Mouse (Mus musculus) midbrain, embryonic 11.5 days (tissue): ENCODE results near the gene Saa4. TPM values are rescaled to one million over a fixed set of nuclear protein-coding genes. Genes with fewer than 3 reads are reported as not detected.
"Not testable (repeated sequence)": the region's sequence is repeated elsewhere in the genome, so short reads cannot be mapped to it uniquely, and the experiment has no call there.

Experiments used
- ATAC-seq: fragments of 200-750 bp; cut with Nextera tagmentation; 2 replicates; pipeline ENCODE4 v1.8.0; 2017; ENCODE audit warnings: moderate TSS enrichment, moderate library complexity; ENCODE audit not compliant: low FRiP score
- DNase-seq: peaks from one replicate; pipeline ENCODE4 v3.0.0; 2015; ENCODE audit warnings: low spot score; ENCODE audit errors: missing footprints
- H3K27ac ChIP-seq: fragments of 300-500 bp; sonication (generic); 2 replicates; pipeline ENCODE4 v1.5.1; 2014; ENCODE audit warnings: low read depth, low read length
- H3K27me3 ChIP-seq: fragments of 300-500 bp; sonication (generic); 2 replicates; pipeline ENCODE4 v1.6.1; 2014; ENCODE audit warnings: mild to moderate bottlenecking, low read length, moderate library complexity, mixed read lengths; ENCODE audit not compliant: control insufficient read depth, insufficient read depth
- H3K36me3 ChIP-seq: fragments of 300-500 bp; sonication (generic); 2 replicates; pipeline ENCODE4 v1.6.1; 2014; ENCODE audit warnings: mild to moderate bottlenecking, low read length, moderate library complexity, mixed read lengths; ENCODE audit not compliant: control insufficient read depth, insufficient read depth
- H3K4me1 ChIP-seq: fragments of 300-500 bp; sonication (generic); 2 replicates; pipeline ENCODE4 v1.6.1; 2014; ENCODE audit warnings: low read length; ENCODE audit not compliant: control insufficient read depth, insufficient read depth
- H3K4me2 ChIP-seq: fragments of 300-500 bp; sonication (generic); 2 replicates; pipeline ENCODE4 v1.6.1; 2014; ENCODE audit warnings: mild to moderate bottlenecking, moderate library complexity
- H3K4me3 ChIP-seq: fragments of 300-500 bp; sonication (generic); 2 replicates; pipeline ENCODE4 v1.5.1; 2014; ENCODE audit warnings: low read depth, low read length
- H3K9ac ChIP-seq: fragments of 300-500 bp; sonication (generic); 2 replicates; pipeline ENCODE4 v1.6.1; 2014; ENCODE audit warnings: low read length
- H3K9me3 ChIP-seq: fragments of 300-500 bp; sonication (generic); 2 replicates; pipeline ENCODE4 v1.6.1; 2016; ENCODE audit warnings: low read length; ENCODE audit not compliant: control insufficient read depth
- WGBS: fragments of 180-500 bp; shearing (Covaris S2); extraction: QIAGEN DNeasy Blood & Tissue Kit; methylation state at CpG from one replicate; pipeline ENCODE4 v1.1.7; 2014; 5-methylcytosine and 5-hydroxymethylcytosine counted together
- polyA plus RNA-seq: library from polyadenylated mRNA; unstranded; fragments of >200 nt; fragmentation: Nextera tagmentation; extraction: Ambion mirVana; gene quantifications from 2 replicates; pipeline ENCODE4 v1.2.1, GENCODE M21; 2014

The Saa4 gene
- polyA plus RNA-seq, 1 experiment from 2014 or later = not detected

DNA sequence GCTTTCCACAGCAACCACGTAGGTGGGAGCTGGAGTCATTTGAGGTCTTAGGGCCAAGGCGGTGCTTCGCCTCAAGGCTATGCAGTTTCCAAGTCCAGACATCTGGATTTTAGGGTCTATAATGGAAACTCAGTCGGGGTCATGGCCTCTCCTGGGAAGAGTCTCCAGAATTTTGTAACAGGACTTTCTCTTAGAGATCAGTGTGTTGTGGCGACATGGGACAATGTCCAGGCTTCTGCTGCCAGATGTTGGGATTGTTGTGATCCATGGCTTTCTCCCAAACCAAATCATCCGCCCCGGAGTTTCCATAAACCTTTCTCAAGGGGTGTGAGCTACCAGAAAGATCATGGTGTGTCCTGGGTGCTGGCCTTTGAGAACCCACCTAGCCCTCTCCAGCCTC is 14.0 kb upstream of the Saa4 start:
- no peak for ATAC-seq
- no peak overlapping the region for H3K4me3 ChIP-seq
- no peaks in the 10 kb centered on the region for H3K36me3 ChIP-seq
- H3K9ac ChIP-seq = no peak overlapping the region
- no peak overlapping the region for H3K4me2 ChIP-seq
- whole genome bisulfite sequencing = 89% methylated on average over 7 of the region's 7 CpGs
- no peak for DNase-seq
- H3K9me3 ChIP-seq = no peaks in the 10 kb centered on the region
- no peak overlapping the region for H3K27ac ChIP-seq
- no peaks in the 10 kb centered on the region for H3K27me3 ChIP-seq
- H3K4me1 ChIP-seq = no peaks in the 10 kb centered on the region

DNA sequence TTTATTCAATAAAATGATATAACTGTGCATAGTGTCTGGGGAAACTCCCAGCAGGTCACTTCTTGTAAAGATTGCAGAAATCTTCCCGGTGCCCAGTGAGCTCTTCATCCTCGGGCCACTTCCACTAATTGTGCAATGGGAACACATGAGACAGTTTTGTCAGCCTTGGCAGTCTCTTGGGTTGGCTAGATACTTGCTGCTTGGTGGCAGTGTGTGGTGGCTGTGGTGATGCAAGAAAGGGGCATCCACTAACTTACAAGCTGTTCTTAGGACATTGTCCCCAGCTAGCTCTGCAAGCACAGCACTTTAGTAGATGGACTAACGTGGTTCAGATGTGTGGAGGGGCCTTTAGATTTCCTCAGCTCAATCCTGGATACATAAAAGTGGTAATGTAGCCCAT is 13.4 kb upstream of the Saa4 start:
- H3K4me2 ChIP-seq = no peak overlapping the region
- ATAC-seq = no peak
- H3K27me3 ChIP-seq = no peaks in the 10 kb centered on the region
- no peaks in the 10 kb centered on the region for H3K9me3 ChIP-seq
- no peaks in the 10 kb centered on the region for H3K36me3 ChIP-seq
- H3K4me1 ChIP-seq = no peaks in the 10 kb centered on the region
- H3K9ac ChIP-seq = no peak overlapping the region
- WGBS = 87% methylated on average over 3 of the region's 3 CpGs
- no peak overlapping the region for H3K27ac ChIP-seq
- H3K4me3 ChIP-seq = no peak overlapping the region
- no peak for DNase-seq

DNA sequence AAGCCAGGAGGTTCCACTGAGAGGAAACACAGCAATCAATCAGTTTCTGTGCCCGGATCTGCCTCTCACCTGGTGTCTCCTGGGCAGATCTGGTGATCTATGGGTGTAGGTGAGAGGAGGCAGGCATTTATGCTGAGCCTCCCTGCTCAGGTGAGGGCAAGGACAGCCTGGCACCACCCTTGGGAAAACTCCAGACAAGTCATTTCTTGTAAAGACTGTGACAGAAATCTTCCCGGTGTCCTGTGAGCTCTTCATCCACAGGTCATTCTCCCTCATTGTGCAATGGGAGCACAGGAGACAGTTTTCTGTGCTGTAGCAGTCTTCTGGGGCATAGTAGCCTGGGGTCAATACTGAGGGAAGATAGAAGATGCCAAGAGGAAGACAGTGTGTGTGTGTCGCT is 10.5 kb upstream of the Saa4 start, which contains the start of gene Saa1:
Gene Saa1 (minus strand): TSS at position 101 of the 400 bp plus-strand sequence.
- H3K27ac ChIP-seq, H3K27me3 ChIP-seq, H3K9me3 ChIP-seq, H3K4me2 ChIP-seq, H3K4me3 ChIP-seq, H3K4me1 ChIP-seq, ATAC-seq, H3K36me3 ChIP-seq, H3K9ac ChIP-seq, DNase-seq: not testable (repeated sequence)
- WGBS = 83% methylated on average over 3 of the region's 3 CpGs

DNA sequence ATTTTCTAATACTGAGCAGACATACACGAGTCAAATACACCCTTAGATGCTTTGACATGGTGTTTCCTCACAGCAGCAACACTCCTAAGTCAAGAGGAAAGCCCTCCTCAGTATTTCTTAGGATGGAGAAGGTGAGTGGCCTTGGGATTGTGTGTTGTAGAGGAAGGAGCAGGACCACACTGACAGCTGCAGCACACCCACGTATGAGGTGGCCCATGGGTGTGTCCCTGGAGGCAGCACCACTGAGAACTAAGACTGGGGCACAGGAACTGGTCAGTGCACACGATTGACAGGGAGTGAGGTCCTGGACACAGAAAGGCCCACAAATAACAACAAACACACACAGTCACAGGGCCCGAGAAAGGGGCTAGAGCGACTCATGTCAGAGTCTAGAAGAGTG is 7.6 kb upstream of the Saa4 start:
- H3K4me1 ChIP-seq, H3K27me3 ChIP-seq, H3K9me3 ChIP-seq, H3K4me3 ChIP-seq, H3K27ac ChIP-seq, H3K36me3 ChIP-seq, H3K4me2 ChIP-seq, DNase-seq, H3K9ac ChIP-seq, ATAC-seq: not testable (repeated sequence)
- 83% methylated on average over 5 of the region's 5 CpGs for WGBS

DNA sequence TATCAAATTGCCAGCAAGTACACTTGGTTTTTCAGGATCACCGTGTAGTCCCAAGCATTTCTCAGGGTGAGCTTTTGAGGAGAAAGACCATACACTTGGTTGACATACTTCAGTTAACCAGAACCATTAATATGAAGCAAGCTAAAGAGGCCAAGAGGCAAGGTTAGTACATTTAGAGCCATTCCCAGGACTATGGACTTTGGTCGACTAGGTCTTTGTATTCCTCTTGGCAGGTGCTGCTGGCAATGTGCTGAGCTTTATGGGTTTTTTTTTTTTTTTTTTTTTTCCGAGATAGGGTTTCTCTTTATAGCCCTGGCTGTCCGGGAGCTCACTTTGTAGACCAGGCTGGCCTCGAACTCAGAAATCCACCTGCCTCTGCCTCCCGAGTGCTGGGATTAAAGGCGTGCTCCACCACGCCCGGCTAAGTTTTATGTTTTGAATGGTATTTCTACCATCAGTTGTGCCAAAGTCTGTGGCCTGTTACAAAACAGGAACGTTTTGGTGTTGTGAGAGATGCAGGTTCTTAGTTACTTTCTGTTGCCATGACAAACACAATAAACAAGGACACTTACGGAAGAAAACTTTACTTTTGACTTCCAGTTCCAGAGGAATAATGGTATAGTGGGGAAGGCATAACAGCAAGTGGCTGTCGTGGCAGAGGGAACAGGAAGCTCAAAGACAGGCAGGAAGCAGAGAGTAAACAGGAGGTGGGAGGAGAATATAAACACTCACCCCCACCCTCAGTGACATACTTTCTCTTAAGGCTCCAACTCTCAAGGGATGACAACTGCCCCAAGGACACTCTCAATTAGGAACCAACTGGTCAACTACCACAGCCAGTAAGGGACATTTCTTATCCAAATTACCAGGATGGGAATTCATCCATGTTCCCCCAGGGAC is 6.4 kb upstream of the Saa4 start:
- Histone ChIP-seq H3K4me2 (no peak overlapping the region), H3K27me3 (no peaks in the 10 kb centered on the region), H3K9me3 (no peaks in the 10 kb centered on the region), H3K27ac (no peak overlapping the region), H3K4me3 (no peak overlapping the region), H3K4me1 (no peaks in the 10 kb centered on the region), H3K36me3 (no peaks in the 10 kb centered on the region), H3K9ac (no peak overlapping the region)
- 87% methylated on average over 12 of the region's 12 CpGs for WGBS
- ATAC-seq (no peak), DNase-seq (no peak)

DNA sequence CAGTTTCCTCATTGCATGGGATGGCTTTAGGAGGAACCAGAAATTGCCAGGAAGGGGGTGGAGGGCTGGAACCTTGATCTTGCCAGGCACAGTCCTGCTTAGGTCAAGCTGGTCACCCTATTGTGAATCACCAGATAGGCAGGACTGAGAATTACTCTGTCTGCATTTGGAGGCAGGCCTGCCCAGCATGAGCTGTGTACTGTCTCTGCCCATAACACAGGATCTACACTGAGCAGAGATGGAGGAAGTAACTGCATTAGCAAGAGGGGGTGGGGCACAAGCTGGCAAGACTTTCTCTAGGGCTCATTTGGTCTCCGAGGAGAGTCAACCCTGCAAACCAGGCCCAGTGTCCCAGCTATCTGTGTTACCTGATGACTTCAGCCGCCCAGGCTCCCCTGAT is 2.6 kb upstream of the Saa4 start:
- no peak overlapping the region for H3K27ac ChIP-seq
- 87% methylated on average over 2 of the region's 2 CpGs for WGBS
- DNase-seq (no peak), ATAC-seq (no peak)
- H3K36me3 ChIP-seq = no peaks in the 10 kb centered on the region
- no peaks in the 10 kb centered on the region for H3K27me3 ChIP-seq
- H3K4me3 ChIP-seq = no peak overlapping the region
- no peaks in the 10 kb centered on the region for H3K4me1 ChIP-seq
- H3K4me2 ChIP-seq = no peak overlapping the region
- no peaks in the 10 kb centered on the region for H3K9me3 ChIP-seq
- no peak overlapping the region for H3K9ac ChIP-seq

DNA sequence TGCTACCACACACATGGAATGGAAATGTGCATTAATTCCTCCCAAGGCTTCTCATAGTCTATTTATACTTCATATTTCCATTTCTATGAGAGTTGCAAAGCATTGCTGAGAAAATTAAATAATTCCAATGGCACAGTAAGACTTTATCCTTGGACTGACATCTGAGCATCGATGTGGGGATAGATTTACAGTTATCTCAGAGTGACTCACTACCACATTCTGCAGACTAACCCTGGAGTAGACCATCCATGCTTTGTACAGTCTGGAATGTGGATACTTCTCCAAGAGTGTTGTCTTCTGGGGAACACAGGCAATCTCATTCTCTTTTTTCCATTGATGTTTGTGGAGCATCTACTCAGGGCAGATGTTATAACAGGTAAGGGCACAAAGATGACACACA is 4.8 kb downstream of the Saa4 start:
- DNase-seq = no peak
- Histone ChIP-seq H3K9ac (no peak overlapping the region), H3K36me3 (no peaks in the 10 kb centered on the region), H3K4me3 (no peak overlapping the region), H3K4me2 (no peak overlapping the region), H3K27me3 (no peaks in the 10 kb centered on the region), H3K27ac (no peak overlapping the region), H3K4me1 (no peaks in the 10 kb centered on the region), H3K9me3 (no peaks in the 10 kb centered on the region)
- 93% methylated on average over 1 of the region's 1 CpGs for WGBS
- ATAC-seq = no peak

DNA sequence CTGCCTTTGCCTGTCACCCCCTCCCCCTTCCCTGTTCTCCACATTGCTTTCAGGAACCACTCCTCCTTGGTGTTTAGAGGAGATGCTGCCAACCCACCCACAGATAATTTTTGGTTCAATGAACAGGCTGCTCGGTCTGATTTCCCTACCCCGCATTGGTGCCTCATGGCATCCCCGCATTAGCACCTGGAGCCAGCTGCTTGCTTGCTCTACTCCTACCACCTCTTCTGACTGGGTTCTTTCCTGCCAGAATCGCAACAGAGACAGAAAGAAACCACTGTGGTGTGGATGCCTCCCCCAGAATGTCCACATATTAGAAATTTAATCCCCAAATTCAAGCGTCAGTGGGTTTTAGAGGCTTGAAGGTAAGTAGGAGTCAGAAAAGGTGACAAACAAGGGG is 8.0 kb downstream of the Saa4 start:
- H3K4me2 ChIP-seq = no peak overlapping the region
- no peak overlapping the region for H3K27ac ChIP-seq
- no peak overlapping the region for H3K9ac ChIP-seq
- DNase-seq = no peak
- no peaks in the 10 kb centered on the region for H3K36me3 ChIP-seq
- 80% methylated on average over 5 of the region's 5 CpGs for WGBS
- H3K27me3 ChIP-seq = no peaks in the 10 kb centered on the region
- H3K4me1 ChIP-seq = no peaks in the 10 kb centered on the region
- no peaks in the 10 kb centered on the region for H3K9me3 ChIP-seq
- ATAC-seq = no peak
- no peak overlapping the region for H3K4me3 ChIP-seq

DNA sequence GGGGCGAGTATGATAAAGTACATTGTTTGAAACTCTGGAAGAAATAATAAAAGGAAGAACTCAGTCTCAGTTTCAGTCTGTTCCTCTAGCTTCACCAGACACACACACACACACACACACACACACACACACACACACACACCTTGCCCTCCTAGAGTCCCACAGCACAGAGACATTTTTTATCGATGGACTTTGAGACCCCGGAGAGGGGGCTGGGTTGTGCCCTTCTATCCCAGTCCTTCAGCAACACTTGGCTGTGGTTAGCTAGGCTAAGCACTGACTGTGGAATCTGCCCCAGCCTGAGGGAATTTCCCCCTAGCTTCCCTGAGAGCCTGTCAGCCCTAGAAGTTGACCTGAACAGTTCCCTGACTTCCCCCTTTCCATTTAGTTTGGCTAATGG is 8.6 kb downstream of the Saa4 start:
- H3K27me3 ChIP-seq = no peaks in the 10 kb centered on the region
- ATAC-seq = no peak
- no peak overlapping the region for H3K27ac ChIP-seq
- WGBS = 94% methylated on average over 3 of the region's 3 CpGs
- H3K4me2 ChIP-seq = no peak overlapping the region
- no peaks in the 10 kb centered on the region for H3K4me1 ChIP-seq
- H3K4me3 ChIP-seq = no peak overlapping the region
- H3K36me3 ChIP-seq = no peaks in the 10 kb centered on the region
- no peaks in the 10 kb centered on the region for H3K9me3 ChIP-seq
- H3K9ac ChIP-seq = no peak overlapping the region
- DNase-seq = no peak
